Mouse (Mus musculus) kidney, postnatal 36 days (tissue): ENCODE results near the gene Birc5.
A peak's percentile ranks its signal among the peaks of the same experiment; 100 is the strongest.
"Not testable (repeated sequence)": the region's sequence is repeated elsewhere in the genome, so short reads cannot be mapped to it uniquely, and the experiment has no call there.

ENCODE experiments used
- DNase-seq, 2 experiments: peaks; one replicate each; pipeline ENCODE4 v3.0.0; 2021 to 2022; ENCODE audit warnings: mixed read lengths in 2 of 2

Birc5 gene

DNA sequence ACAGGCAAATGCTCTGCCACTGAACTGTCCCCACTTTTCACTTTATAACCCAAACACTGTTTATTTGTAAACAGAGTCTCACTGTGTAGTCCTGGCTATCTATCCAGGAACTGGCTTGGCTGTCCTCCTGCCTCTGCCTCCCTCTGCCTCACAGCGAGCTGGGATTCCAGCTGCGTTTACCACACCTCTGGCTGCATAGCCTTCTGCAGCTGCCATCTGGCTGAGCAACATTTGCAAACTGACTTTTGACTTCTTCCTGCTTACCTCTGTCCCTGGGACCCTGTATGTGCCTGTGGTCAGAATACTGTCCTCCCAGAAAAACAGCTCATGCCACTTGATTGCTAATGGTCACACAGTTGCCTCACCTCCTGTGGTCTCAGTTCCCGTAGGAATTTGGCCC lies 21.7 kb upstream of the Birc5 start:
- no peak for DNase-seq

DNA sequence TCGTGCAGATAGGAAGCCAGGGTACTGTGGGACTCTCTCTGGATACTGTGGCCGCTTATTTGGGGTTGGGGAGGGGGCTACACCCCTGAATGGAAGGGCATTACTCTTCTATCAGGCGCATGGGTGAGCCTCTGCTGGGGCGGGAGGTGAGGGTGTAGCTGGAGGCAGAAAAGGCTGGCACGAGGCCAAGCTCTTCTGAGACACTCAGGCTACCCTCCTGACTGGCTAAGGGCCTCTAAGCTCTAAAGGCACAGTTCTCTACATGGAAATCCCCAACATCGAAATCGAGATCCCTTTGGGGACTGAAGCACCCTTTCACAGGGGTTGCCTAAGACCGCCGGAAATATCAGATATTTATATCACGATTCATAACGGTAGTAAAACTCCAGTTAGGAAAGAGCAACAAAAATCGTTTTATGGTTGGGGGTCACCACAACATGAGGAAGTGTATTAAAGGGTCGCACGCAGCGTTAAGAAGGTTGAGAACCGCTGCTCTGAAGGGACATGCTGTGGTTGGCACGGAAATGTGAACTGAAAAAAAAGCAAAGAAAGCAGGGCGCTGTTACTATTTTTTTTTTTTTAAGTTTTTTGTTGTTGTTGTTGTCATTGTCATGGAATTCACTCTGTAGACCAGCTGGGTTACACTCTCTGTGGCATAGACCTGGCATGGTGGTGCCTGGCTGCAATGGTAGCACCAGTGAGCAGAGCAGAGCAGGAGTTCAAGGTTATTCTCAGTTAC lies 20.7 kb upstream of the Birc5 start:
- peak; percentile 67 to 80 for DNase-seq

DNA sequence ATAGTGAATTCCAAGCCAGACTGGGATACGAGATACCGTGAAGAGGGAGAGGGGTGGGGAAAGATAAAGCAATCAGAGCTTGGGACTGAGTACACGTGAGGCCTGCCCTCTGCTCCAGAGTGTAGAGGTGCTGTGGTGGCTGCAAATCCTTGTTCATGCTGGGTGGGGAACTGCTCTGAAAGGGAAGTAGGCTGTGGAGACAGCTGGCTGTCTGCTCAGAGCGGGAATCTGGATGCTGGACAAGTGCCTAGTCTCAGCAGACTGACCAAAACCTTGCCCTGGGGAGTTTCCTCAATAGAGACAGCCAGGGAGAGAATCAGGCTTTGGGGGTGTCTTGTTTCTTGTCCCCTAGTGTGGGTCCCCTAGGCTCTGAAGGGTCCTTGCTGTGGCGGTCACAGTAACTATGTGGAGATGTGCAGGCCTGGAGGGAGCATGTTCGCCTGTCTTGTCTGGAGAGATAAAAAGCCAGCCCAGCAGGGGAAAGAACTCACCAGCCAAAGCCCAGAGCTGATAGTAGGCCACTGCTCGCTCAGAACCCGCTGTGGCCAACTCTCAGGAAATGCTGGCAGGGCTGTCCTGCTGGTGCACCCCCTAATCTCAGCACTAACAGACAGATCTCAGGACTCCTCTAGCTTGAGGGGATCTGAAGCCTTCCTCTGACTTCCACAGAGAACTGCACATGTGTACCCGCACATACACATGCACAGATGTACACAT lies 20.0 kb upstream of the Birc5 start:
- DNase-seq: peak; percentile 68 to 71

DNA sequence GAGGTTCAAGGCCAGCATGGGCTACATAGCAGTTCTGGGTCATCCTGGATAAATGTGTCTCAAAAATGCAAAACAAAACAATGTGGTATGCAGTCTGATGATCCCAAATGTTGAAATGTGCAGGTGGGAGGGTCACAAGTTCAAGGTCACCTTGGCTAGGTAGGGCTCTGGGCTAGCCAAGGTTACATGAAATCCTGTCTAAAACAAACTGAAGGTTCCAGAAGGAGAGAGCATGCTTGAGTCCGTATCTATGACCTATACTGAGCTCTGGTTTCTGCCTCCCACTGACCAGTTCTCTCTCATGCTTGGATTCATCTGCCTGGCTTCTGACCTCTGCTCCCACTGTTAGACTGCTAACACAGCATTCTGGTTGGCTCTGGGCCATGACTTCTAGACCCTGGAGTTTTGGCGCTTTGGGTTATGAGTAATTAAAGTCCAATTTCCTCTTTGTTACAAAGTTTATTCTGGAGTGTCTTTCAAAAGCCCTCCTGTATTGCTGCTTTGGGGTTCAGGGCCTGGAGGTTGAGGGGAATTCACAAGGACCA lies 19.3 kb upstream of the Birc5 start:
- peak; percentile 93 to 95 for DNase-seq

DNA sequence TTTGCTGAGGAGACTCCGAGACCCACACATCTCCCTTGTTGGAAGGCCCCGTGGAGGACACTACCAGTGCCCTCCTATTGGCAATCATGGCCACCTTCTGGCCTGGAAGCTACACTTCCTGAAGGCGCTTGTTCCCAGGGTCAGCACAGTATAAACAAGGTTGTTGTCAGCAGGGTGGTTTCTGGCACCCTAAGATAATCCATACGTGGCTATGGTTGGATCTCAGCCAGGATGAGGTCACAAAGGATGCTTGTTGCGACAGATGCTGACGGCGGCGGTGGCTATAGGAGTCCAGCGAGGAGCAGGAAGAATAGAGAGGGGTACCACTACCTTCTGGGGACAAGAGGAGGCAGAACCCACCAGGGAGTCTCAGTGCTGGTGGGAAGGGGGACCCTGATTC lies 18.6 kb upstream of the Birc5 start:
- DNase-seq: peak in 1 of 2 experiments; percentile 23

DNA sequence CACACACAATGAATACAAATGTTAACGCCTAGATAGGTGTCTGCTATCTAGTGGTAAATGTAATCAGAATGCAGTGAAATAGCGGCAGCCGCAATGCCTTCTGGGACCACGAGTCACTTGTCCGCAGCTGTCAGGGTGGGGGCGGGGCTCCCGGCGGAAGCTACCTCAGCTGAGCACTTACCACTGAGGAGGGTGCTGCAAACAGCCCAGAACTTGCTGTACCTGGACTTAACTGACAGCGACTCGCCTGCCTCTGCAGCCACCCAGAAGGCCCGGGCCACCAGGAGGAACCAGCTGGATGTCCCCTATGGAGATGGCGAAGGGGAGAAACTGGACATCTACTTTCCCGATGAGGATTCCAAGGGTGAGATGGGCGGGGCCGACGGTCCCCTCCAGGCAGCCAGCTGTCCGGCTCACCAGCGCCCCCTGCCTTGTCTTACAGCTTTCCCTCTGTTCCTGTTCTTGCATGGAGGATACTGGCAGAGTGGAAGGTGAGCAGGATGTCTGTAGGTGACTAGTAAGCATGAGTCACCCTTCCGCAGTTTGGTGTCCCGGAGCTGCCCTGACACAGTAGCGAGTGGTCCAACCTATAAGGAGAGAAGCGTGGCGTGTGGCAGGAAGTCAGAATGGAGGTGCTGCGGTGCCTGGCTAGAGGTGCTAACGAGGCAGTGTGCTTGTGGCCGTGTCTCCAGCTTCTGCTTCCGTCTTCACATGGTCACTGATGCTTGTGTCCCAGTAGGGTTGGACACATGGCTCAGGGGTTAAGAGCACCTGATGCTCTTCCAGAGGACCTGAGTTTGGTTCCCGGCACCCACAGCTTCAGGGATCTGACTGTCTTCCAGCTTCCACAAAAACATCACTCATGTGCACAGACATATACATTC lies 16.7 kb upstream of the Birc5 start:
- peak; percentile 71 to 92 for DNase-seq

DNA sequence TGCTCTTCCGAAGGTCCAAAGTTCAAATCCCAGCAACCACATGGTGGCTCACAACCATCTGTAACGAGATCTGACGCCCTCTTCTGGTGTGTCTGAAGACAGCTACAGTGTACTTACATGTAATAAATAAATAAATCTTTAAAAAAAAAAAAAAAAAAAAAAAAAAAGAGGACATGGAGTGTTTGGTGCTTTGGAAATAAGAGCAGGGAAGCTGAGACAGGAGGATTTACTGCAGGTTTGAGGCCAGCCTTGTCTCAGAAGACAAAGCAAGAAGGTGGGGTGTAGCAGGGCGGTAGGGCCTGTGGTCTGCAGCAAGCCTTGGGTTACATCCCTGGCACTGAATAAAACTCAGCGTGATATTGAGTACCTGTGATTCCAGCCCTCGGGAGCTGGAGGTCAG lies 15.5 kb upstream of the Birc5 start:
- DNase-seq: not testable (repeated sequence)

DNA sequence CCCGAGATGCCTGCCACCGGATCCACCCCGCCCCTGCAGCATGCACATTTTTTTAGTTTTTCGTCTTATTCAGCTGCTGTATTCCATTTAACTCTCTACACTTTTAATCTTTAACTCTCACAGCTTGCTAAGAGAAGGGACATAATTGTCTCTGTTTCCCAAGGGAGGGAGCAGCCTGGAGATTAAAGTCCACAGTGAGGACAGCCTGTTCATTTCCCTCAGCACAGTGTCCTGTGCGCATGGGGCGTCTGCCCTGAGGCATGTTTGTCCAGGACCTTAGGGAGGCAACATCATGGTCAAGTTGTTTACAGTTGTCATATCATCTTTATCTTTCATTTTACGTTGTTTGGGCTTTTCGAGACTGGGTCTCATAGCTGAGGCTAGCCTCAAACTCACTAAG lies 15.0 kb upstream of the Birc5 start:
- DNase-seq: peak; percentile 74 to 87

DNA sequence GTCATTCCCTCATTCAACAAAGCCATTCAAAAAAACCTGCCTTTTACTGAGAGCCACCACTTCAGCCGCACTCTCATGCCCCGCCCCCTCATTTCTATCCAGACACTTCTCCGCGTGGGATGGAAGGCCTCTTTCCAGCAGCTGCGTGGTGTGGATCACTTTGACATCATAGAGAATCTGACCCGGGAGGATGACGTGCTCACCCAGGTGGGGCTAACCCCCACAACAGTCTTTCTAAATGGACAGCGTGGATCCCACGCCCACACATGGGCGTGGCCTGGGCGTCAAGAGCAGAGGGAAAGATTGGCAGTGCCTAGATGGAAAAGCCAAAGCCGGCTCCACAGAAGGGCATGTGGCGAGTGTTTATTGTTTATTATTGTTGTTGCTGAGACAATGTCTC lies 12.7 kb upstream of the Birc5 start:
- DNase-seq: peak; percentile 57 to 70

DNA sequence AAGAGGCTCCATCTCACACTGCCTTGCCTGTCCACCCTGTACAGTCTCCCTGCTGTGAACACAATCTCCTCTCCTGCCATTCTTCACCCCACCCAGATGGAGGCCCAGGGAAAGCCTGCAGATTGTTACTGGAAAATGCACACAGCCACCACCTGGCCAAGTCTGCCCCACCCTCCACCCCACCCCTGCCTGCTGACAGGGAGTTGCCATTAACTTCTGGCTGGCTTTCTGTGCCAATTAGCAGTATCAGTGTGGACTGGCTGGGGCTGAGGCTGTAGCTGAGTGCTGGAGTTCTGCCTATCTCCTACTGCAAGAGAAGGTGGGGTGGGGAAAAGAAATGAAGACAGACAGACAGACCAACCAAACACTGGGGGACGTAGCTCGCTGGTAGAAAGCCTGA lies 10.5 kb upstream of the Birc5 start:
- peak; percentile 58 to 75 for DNase-seq

DNA sequence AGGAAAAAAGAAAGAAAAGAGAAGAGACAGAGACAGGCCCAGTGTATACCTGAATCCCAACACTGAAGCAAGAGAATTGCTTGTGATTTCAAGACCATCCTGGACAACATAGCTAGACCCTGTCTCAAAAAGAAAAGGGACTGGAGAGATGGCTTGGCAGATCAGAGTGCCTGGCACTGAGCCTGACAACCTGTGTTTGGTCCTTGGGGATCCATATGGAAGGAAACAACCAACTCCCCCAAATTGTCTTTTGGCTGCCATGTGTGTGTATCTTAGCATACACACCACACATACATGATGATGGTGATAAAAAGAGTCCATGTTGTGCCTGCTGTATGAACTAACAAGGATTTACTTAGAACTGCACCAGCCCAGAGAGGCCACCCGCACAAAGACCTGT lies 10.0 kb upstream of the Birc5 start:
- DNase-seq: no peak

DNA sequence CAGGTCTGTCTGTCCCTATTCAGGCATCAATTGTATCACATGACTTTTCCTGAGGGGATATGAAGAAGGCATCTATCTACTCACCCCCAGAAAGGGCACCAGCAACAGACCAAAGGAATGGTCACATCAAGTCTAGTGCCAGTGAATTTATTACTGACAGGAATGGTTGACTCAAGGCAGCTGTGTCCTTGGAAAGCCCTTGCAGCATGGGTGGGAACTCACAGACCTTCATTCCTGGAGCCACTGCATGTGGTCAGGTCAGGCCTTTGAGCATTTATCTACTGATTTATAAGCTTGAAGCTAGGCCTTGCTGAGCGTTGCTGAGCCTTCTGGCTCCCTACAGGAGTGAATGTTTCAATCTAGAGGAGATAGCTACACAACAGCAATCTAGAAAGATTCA lies 8.1 kb upstream of the Birc5 start:
- DNase-seq: no peak

DNA sequence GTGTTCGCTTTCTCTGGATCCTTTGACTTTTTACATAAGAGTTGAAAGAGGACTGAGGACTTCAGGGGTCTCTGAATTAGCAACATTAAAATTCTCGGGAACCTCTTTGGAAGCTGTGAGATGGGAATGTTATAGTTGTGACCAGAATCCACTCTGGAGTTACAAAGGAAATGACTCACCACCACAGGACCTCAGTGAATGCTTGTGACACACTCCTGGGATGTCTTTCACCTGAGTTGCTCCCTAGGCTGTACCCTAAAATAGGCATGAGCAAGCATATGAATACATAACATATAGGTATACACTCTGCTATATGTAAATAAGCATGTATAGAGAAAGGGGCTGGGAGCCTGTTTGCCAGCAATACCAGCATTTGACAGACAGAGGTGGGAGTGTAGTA lies 5.6 kb upstream of the Birc5 start:
- no peak for DNase-seq

DNA sequence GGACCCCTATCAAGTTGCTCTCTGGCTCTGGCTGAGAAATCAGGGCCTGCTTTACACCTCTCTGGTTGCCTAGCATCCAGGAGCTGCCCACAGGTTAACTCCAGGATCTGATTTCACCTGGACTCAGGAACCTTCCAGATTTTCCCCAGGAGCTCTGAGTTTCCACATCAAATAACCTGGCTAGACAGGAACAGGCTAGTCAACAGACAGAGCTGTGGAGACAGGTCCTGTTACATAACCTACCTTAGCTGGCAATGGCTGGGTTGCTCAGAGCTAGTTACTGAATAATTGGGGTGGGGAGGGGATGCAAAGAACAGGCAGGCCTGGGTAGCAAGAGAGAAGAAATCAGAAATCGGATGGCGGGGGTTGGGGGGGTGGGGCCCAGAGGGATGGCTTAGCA lies 4.1 kb upstream of the Birc5 start:
- DNase-seq: peak; percentile 49 to 90

DNA sequence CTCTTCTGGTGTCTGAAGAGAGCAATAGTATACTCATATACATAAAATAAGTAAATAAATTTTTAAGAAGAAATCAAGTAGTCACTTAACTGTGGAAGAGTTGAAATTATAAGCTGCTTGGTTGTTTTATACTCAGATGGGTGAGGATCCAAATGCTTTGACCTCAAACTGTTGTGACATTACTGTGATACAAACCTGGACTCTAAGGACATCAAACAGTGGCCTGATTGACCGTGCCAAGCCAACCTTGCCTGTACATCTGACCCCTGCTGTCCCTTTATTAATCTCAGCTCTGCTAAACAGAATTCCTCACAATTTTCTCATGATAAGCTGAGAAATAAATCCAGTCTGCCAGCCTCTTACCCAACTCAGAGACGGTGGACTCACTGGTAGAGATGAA lies 3.4 kb upstream of the Birc5 start:
- DNase-seq: no peak

DNA sequence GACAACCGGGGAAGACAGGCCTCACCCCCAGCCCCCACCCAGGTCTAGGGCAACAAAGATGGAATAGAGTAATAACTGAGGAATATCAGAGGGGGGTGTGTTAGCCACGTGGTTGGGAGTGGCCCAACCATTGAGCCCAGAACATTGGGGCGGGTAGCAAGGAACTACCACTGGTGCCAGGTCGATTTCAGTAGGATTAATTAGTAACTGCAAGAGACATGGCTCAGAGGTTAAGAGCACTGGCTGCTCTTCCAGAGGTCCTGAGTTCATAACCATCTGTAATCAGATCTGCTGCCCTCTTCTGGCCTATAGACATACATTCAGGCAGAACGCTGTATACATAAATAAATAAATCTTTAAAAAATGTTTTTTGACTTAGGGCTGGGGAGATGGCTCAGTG lies 2.4 kb upstream of the Birc5 start:
- peak; percentile 78 to 85 for DNase-seq

DNA sequence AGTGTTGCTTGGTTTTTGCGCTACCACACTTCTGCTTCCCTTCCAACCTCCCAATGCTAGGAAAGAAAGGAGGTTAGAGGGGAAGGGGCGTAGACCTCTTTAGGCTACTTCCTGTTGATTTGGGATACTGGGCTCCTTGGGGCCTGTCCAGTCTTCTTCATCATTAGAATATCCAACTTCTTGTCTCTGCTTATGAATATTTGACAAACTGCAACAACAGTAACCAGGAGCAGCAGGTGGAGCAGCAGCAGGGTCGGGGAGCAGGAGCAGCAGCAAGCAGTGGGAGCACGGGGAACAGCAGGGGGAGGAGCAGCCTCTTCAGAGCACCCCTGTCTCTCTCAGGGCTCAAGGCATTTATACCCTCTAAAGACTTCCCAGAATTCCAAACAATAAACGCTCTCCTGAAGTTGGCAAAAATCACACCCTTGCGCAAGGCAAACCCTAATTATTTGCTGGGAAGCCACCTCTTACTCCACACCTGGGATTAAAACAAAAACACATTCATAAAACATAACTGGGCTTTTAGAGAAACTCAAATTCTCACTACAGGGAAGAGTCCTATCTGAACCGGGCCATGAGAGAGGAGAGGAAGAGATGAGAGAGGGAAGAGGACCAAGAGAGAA lies 1.3 kb upstream of the Birc5 start:
- no peak for DNase-seq

DNA sequence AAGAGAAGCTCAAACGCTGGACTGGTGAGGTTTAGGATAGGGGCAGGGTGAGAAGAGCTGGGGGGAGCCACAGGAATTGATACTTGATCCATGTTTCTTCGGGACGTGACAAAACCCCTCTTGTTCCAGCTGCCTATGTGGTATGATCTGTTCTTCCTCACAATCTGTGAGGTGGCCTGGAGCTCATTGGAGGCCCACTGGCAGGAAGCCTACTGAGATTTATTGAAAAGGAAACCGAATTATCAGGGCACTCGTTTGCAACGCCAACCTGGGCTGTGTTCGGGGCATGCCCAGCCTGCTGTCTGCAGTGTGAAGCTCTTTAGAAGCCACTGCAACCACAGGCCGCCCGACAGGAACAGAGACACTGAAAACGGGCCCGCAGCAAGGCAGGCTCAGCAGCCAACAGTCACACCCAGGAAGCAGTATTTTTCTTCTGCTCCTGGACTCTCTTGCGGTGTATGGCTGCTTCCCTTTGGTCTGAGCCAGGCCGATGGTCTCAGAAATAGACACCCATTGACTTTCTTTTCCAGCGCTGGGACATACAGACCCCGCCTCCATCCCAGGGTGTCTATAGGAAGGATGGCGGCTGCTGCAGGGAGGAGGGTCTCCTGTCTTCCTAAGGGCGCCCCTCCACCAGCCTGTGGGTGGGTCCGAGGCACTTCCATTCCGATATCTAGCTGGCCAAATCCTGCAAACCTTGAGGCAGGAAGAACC lies 623 bp upstream of the Birc5 start:
- peak in 1 of 2 experiments; percentile 55 for DNase-seq

DNA sequence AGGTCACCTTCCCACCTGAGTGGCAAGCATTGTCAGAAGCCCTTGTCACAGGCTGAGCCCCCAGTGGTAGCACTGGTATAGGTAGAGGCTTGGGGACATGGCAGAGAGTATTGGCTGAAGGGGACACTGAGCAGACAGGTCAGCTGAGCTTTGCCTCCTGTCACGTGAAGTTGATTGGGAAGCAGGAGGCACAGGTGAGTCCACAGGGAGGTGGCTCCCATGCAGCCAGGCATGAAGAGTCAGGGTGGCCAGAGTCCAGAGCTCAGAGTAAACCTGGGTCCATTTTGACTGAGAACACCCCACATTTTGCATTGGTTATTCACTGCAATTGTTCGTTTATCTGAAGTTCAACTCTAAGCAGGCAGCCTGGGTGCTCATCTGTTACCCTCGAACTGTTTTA lies 3.8 kb downstream of the Birc5 start:
- peak in 1 of 2 experiments; percentile 55 for DNase-seq

DNA sequence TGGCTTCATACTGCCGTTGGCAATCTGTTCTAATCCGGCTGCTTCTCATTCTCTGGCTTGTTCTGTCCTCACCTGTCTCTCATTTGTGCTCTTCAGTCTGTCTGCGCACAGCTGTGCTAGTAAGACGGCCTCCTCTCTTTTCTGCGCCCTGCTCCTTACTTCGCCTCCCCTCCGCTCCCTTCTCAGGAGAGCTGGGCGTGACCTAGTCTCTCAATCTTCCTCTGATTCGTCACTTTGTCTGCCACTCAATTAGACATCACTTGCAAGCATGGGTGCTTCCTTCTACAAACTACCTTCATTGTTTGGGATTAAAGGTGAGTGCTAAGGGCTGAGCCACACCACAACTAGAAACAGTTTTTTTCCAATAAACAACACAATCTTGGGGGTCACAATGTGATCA lies 5.2 kb downstream of the Birc5 start:
- DNase-seq: no peak

DNA sequence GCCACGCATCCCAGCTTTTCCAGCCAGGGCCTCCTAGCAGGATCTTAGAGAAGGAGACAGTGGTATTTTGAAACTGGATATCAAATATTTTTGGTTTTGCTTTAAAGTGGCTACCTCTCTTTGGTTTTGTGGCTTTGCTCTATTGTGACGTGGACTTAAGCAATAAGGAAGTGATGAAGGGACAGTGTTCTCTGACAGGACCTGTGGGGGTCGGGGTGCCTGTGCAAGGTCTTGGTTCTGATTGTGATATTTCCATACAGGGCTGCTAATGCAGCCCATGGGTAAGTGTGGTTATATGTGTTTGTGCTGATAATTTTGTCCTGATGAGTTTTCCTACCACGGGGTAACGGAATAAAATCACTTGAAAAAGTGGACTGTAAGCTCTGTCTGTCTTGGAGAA lies 6.3 kb downstream of the Birc5 start:
- DNase-seq: no peak

DNA sequence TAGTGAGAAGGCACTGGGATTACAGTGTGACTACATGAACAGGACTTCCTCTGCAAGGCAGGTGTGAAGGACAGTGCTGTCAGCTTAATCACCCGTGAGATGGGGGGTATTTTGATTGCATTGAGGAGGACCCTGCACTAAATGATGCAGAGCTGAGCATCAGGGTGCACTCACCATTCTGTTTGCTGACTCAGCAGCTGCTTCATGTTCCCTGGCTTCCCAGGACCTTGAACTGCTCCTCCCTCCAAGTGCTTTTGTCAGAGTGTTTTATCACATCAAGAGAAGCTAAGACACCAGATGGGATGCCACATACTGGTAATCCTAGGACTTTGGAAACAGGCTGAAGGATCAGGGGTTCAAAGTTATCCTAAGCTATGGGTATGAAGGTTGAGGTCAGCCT lies 6.9 kb downstream of the Birc5 start:
- DNase-seq: no peak
